Mouse (Mus musculus): ENCODE results near the gene Ripk3. TPM values are rescaled to one million over a fixed set of nuclear protein-coding genes. Genes with fewer than 3 reads are reported as not detected.
"Not testable (repeated sequence)": the region's sequence is repeated elsewhere in the genome, so short reads cannot be mapped to it uniquely, and the experiment has no call there.

Gene Ripk3
- polyA plus RNA-seq, 1 experiment from 2014 or later: 24.2 TPM

DNA sequence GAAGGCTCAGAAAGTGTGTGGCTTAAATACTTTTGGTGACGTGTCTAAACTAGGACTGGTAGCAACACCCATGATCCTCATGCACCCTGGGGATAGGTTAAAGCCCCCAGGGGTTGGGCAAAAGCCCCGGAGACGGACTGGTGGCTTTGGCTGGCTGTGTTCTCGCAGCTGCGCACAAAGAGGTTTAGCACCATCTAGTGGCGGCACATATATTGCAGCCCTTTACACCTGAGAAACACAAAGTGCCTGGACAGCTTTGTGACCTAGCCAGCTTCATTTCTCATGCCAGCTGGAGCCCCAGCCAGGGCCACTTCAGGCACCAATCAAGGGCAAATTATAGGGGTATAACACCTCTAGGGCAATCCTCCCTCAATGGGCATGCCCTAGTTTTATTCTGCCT is 28.5 kb downstream of the Ripk3 start:
- H3K4me2 ChIP-seq (replicated peaks; ENCODE audit: low read depth, low read length): peak overlapping the region; percentile 48
- H3K27ac ChIP-seq (ENCODE audit: low read length); H3K4me1 ChIP-seq (ENCODE audit: insufficient read depth, low read depth, low read length); H3K9me3 ChIP-seq (ENCODE audit: low read length); H3K9ac ChIP-seq (replicated peaks; ENCODE audit: low read depth); H3K36me3 ChIP-seq (ENCODE audit: insufficient read depth, low read length); H3K27me3 ChIP-seq (replicated peaks; ENCODE audit: insufficient read depth, low read length); H3K4me3 ChIP-seq (ENCODE audit: low read depth, low read length): not testable (repeated sequence)
- under 1% methylated on average over 6 of the region's 6 CpGs for WGBS
- DNase-seq (ENCODE audit: low spot score) (peak; percentile 83), ATAC-seq (peak; percentile 10; the same call in 1 of the 2 replicates)
- TF ChIP-seq CTCF (IDR thresholded peaks at IDR 0.05): peak; percentile 83

DNA sequence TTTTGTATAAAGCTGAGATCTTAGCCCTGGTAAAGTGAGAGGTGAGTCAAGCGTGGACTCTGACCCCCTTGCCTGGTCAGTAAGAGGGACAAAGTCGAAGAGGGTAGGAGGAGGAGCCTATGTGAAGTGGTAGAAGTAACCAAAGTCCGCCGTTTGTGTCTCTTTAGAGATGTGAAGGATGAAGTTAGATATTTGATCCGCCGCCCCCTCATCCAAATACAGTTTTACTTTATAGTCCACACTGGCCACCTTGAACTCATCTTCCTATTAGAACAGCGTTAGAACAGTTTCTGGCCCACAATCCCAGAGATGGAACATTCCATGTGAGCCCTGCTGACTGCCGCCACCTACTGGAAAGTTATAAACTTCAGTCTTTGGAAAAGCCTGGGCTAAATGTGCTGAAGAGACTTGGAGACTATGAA is 30.3 kb downstream of the Ripk3 start, which contains the start of gene Cideb:
Gene Cideb (minus strand): TSS at position 96 of the 422 bp plus-strand sequence.
- WGBS: 15% methylated on average over 8 of the region's 8 CpGs

GRCm38 (mm10) chr14:55757566-55757965 is 31.1 kb downstream of the Ripk3 start:
- H3K27me3 ChIP-seq (replicated peaks; ENCODE audit: insufficient read depth, low read length): 0 out of 2 replicates have a peak, but pooled peaks cover 3% of the 10 kb centered on the region
- H3K4me2 ChIP-seq (replicated peaks; ENCODE audit: low read depth, low read length): no peak overlapping the region
- ATAC-seq (no peak), DNase-seq (ENCODE audit: low spot score) (no peak)
- TF ChIP-seq CTCF (IDR thresholded peaks at IDR 0.05): no peak
- no peak for TF ChIP-seq EP300 (IDR thresholded peaks at IDR 0.05)
- H3K9ac ChIP-seq (replicated peaks; ENCODE audit: low read depth): no peak overlapping the region
- H3K4me3 ChIP-seq (ENCODE audit: low read depth, low read length): no peak overlapping the region
- no peaks in the 10 kb centered on the region for H3K9me3 ChIP-seq (ENCODE audit: low read length)
- WGBS: 64% methylated on average over 6 of the region's 6 CpGs
- no peak overlapping the region for H3K27ac ChIP-seq (ENCODE audit: low read length)
- peaks cover 3% of the 10 kb centered on the region; the same call in 1 of the 2 replicates for H3K4me1 ChIP-seq (ENCODE audit: insufficient read depth, low read depth, low read length)
- peaks cover 25% of the 10 kb centered on the region for H3K36me3 ChIP-seq (ENCODE audit: insufficient read depth, low read length)

More for the DNA sequence above, 30.3 kb downstream of the Ripk3 start, which contains the start of gene Cideb:
- Histone ChIP-seq H3K9ac (replicated peaks; ENCODE audit: low read depth) (no peak within 1 kb of the TSS), H3K4me3 (ENCODE audit: low read depth, low read length) (no peak within 1 kb of the TSS), H3K9me3 (ENCODE audit: low read length) (no peaks in the 10 kb centered on the region), H3K27ac (ENCODE audit: low read length) (no peak within 1 kb of the TSS), H3K4me2 (replicated peaks; ENCODE audit: low read depth, low read length) (peak within 1 kb of the TSS; percentile 30; the same call in 1 of the 2 replicates), H3K27me3 (replicated peaks; ENCODE audit: insufficient read depth, low read length) (0 out of 2 replicates have a peak, but pooled peaks cover 3% of the 10 kb centered on the region), H3K4me1 (ENCODE audit: insufficient read depth, low read depth, low read length) (peaks cover 3% of the 10 kb centered on the region; the same call in 1 of the 2 replicates), H3K36me3 (ENCODE audit: insufficient read depth, low read length) (peaks cover 17% of the 10 kb centered on the region)
- no peak for TF ChIP-seq EP300 (IDR thresholded peaks at IDR 0.05)
- TF ChIP-seq CTCF (IDR thresholded peaks at IDR 0.05): peak; percentile 85
- ATAC-seq (no peak), DNase-seq (ENCODE audit: low spot score) (peak; percentile 80)

GRCm38 (mm10) chr14:55747051-55747847 is 41.4 kb downstream of the Ripk3 start:
- no peak overlapping the region for H3K9ac ChIP-seq (replicated peaks; ENCODE audit: low read depth)
- TF ChIP-seq EP300 (IDR thresholded peaks at IDR 0.05) (no peak), CTCF (IDR thresholded peaks at IDR 0.05) (0 out of 2 replicates have a peak, but pooled peaks have one; percentile 8)
- H3K27me3 ChIP-seq (replicated peaks; ENCODE audit: insufficient read depth, low read length): no peaks in the 10 kb centered on the region
- H3K4me1 ChIP-seq (ENCODE audit: insufficient read depth, low read depth, low read length): peaks cover 9% of the 10 kb centered on the region; the same call in 1 of the 2 replicates
- H3K27ac ChIP-seq (ENCODE audit: low read length): no peak overlapping the region
- peak overlapping the region; percentile 84; the same call in 1 of the 2 replicates for H3K4me2 ChIP-seq (replicated peaks; ENCODE audit: low read depth, low read length)
- no peaks in the 10 kb centered on the region for H3K9me3 ChIP-seq (ENCODE audit: low read length)
- no peak for ATAC-seq
- peaks cover 34% of the 10 kb centered on the region for H3K36me3 ChIP-seq (ENCODE audit: insufficient read depth, low read length)
- DNase-seq (ENCODE audit: low spot score): no peak
- H3K4me3 ChIP-seq (ENCODE audit: low read depth, low read length): no peak overlapping the region
- 89% methylated on average over 10 of the region's 10 CpGs for WGBS

DNA sequence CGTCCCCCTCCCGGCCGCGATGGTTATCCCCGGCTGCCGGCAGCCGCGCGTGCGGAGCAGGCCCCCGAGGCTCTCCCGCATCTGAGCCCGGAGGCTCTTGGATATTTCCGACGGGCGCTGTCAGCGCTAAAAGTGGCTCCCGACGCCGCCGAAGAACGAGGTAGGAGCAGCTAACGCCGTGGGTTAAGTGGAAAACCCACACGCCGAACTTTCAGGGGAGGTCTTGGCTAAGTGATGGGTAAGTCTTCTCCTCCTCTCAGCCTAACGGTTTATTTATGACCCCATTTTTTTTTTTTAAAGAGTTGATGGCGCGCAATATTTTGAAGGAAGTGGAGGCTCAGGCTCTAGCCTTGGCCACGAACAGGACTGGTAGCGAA is 42.8 kb downstream of the Ripk3 start:
- ATAC-seq (no peak), DNase-seq (ENCODE audit: low spot score) (no peak)
- peak overlapping the region; percentile 57 for H3K27ac ChIP-seq (ENCODE audit: low read length)
- peaks cover 26% of the 10 kb centered on the region for H3K36me3 ChIP-seq (ENCODE audit: insufficient read depth, low read length)
- no peaks in the 10 kb centered on the region for H3K27me3 ChIP-seq (replicated peaks; ENCODE audit: insufficient read depth, low read length)
- peak overlapping the region; percentile 66 for H3K9ac ChIP-seq (replicated peaks; ENCODE audit: low read depth)
- H3K4me3 ChIP-seq (ENCODE audit: low read depth, low read length): peak overlapping the region; percentile 88
- peak overlapping the region; percentile 84 for H3K4me2 ChIP-seq (replicated peaks; ENCODE audit: low read depth, low read length)
- H3K4me1 ChIP-seq (ENCODE audit: insufficient read depth, low read depth, low read length): peaks cover 9% of the 10 kb centered on the region; the same call in 1 of the 2 replicates
- H3K9me3 ChIP-seq (ENCODE audit: low read length): no peaks in the 10 kb centered on the region
- TF ChIP-seq CTCF (IDR thresholded peaks at IDR 0.05) (no peak), EP300 (IDR thresholded peaks at IDR 0.05) (no peak)
- under 1% methylated on average over 31 of the region's 31 CpGs for WGBS

DNA sequence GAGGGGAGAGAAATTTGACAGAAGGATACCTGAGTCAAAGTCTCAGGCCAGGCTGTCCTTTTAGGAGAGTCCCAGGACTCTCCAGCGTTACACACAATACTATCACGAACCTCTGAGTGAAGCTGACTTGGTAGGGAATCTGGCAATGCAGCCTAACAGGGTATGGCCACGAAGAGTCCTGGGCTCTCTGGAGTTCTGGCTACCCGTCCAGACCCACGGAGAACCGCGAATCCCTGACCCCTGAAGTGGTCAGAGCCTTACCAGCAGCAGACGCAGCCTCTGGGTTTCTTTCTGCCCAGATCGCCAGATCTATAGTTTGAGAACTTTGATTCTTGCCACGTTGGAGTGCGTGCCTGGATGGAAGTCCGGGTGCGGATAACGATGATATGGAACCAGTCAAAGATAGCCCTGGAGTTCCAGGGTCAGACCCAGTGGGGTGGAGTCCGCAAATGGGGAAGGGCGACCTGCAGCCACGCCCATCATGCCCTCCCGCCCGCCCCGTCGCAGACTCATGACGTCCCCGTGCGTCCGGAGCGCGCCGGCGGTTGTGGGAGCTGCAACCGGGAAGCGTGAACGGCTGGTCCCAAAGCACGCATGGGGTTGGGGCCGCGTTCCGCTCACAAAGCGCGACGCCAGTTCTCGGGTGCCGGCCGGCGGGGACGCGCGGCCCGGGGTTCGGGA is 43.3 kb downstream of the Ripk3 start, which contains the start of the genes Dhrs1 and Nop9:
Gene Dhrs1 (minus strand): TSS at position 511 of the 681 bp plus-strand sequence.
Gene Nop9 (plus strand): TSS at position 514 of the 681 bp plus-strand sequence.
- TF ChIP-seq CTCF (IDR thresholded peaks at IDR 0.05) (0 out of 2 replicates have a peak, but pooled peaks have one; percentile 7), EP300 (IDR thresholded peaks at IDR 0.05) (no peak)
- peak; percentile 95 for ATAC-seq
- WGBS: 1% methylated on average over 48 of the region's 48 CpGs
- Histone ChIP-seq H3K9ac (replicated peaks; ENCODE audit: low read depth) (peak within 1 kb of the TSS; percentile 66), H3K4me1 (ENCODE audit: insufficient read depth, low read depth, low read length) (peaks cover 9% of the 10 kb centered on the region; the same call in 1 of the 2 replicates), H3K36me3 (ENCODE audit: insufficient read depth, low read length) (peaks cover 26% of the 10 kb centered on the region), H3K4me3 (ENCODE audit: low read depth, low read length) (peak within 1 kb of the TSS; percentile 88), H3K27me3 (replicated peaks; ENCODE audit: insufficient read depth, low read length) (no peaks in the 10 kb centered on the region), H3K4me2 (replicated peaks; ENCODE audit: low read depth, low read length) (peak within 1 kb of the TSS; percentile 84), H3K9me3 (ENCODE audit: low read length) (no peaks in the 10 kb centered on the region), H3K27ac (ENCODE audit: low read length) (peak within 1 kb of the TSS; percentile 57)
- peak; percentile 94 for DNase-seq (ENCODE audit: low spot score)

Data from lung, postnatal 0 days (tissue).